Mouse (Mus musculus) mouse embryonic stem cell (cell line): ENCODE results near the gene Elmo1.

Experiments
- in situ Hi-C, 2 experiments: fragments of 300-500 bp; cut with MboI; formaldehyde crosslinking; loops; 1 replicate in 1 of 2; 3 replicates in 1 of 2; pipeline ENCODE4 v1.14.3; 2019 to 2020; ENCODE audit warnings: low sequenced_read_pairs in 2 of 2, low pct_unique_long_range_greater_than_20kb in 1 of 2, mixed read lengths in 1 of 2; ENCODE audit not compliant: unreplicated experiment in 1 of 2

Elmo1 gene

GRCm38 (mm10) chr13:20635646-20636045 is 545.2 kb downstream of the Elmo1 start:
- in situ Hi-C loops = no loop called here
